Mouse (Mus musculus) frontal cortex, adult (tissue): Measurements from ENCODE around the gene Hbs1l.
"Not testable (repeated sequence)": the region's sequence is repeated elsewhere in the genome, so short reads cannot be mapped to it uniquely, and the experiment has no call there.

Experiments used
- ATAC-seq: cut with Nextera tagmentation; 2 replicates; pipeline ENCODE4 v1.9.2; 2017; ENCODE audit warnings: mild to moderate bottlenecking, moderate library complexity, mixed read lengths; ENCODE audit not compliant: low TSS enrichment

Hbs1l gene

GRCm38 (mm10) chr10:21359086-21359485, 63.3 kb downstream of the Hbs1l start:
- ATAC-seq = no peak

GRCm38 (mm10) chr10:21361871-21362270, 66.1 kb downstream of the Hbs1l start:
- no peak for ATAC-seq

- ATAC-seq = no peak
Observed at GRCm38 (mm10) chr10:21363297-21363696, 67.5 kb downstream of the Hbs1l start.

- ATAC-seq = no peak
Observed at GRCm38 (mm10) chr10:21364946-21365345, 69.2 kb downstream of the Hbs1l start.

- ATAC-seq = 0 out of 2 replicates have a peak, but pooled peaks have one; percentile 18
Observed at GRCm38 (mm10) chr10:21365897-21366296, 70.1 kb downstream of the Hbs1l start.

GRCm38 (mm10) chr10:21366471-21366870, 70.7 kb downstream of the Hbs1l start:
- ATAC-seq = no peak

GRCm38 (mm10) chr10:21367481-21367880, 71.7 kb downstream of the Hbs1l start:
- no peak for ATAC-seq

GRCm38 (mm10) chr10:21369586-21369985, 73.8 kb downstream of the Hbs1l start:
- ATAC-seq = no peak

- no peak for ATAC-seq
Observed at GRCm38 (mm10) chr10:21372271-21372670, 76.5 kb downstream of the Hbs1l start.

- no peak for ATAC-seq
Observed at GRCm38 (mm10) chr10:21376682-21377473, 81.1 kb downstream of the Hbs1l start, which contains the start of gene Aldh8a1. Gene Aldh8a1, plus strand, starts transcription at chr10:21377291.

GRCm38 (mm10) chr10:21378196-21378944, 82.6 kb downstream of the Hbs1l start:
- ATAC-seq = peak; percentile 58

GRCm38 (mm10) chr10:21382914-21383313, 87.1 kb downstream of the Hbs1l start:
- peak; percentile 68 for ATAC-seq

GRCm38 (mm10) chr10:21385111-21385663, 89.4 kb downstream of the Hbs1l start:
- no peak for ATAC-seq

GRCm38 (mm10) chr10:21389075-21389474, 93.3 kb downstream of the Hbs1l start:
- ATAC-seq = no peak

GRCm38 (mm10) chr10:21390440-21390839, 94.7 kb downstream of the Hbs1l start:
- peak; percentile 81 for ATAC-seq

- ATAC-seq = no peak
Observed at GRCm38 (mm10) chr10:21391286-21391685, 95.5 kb downstream of the Hbs1l start.

- ATAC-seq = no peak
Observed at GRCm38 (mm10) chr10:21393390-21393789, 97.6 kb downstream of the Hbs1l start.

- ATAC-seq = no peak
Observed at GRCm38 (mm10) chr10:21395426-21396139, 99.8 kb downstream of the Hbs1l start.

GRCm38 (mm10) chr10:21398873-21399425, 103.2 kb downstream of the Hbs1l start:
- not testable (repeated sequence) for ATAC-seq

- ATAC-seq = no peak
Observed at GRCm38 (mm10) chr10:21399622-21400021, 103.8 kb downstream of the Hbs1l start.

GRCm38 (mm10) chr10:21400031-21400430, 104.3 kb downstream of the Hbs1l start:
- ATAC-seq = no peak

GRCm38 (mm10) chr10:21400453-21400852, 104.7 kb downstream of the Hbs1l start:
- no peak for ATAC-seq
